Mouse (Mus musculus) thymus, postnatal 25 days (tissue): ENCODE results near the gene Mta2.
"Not testable (repeated sequence)": the region's sequence is repeated elsewhere in the genome, so short reads cannot be mapped to it uniquely, and the experiment has no call there.

Experiments
- DNase-seq: peaks from one replicate; pipeline ENCODE4 v3.0.0; 2022

The Mta2 gene

DNA sequence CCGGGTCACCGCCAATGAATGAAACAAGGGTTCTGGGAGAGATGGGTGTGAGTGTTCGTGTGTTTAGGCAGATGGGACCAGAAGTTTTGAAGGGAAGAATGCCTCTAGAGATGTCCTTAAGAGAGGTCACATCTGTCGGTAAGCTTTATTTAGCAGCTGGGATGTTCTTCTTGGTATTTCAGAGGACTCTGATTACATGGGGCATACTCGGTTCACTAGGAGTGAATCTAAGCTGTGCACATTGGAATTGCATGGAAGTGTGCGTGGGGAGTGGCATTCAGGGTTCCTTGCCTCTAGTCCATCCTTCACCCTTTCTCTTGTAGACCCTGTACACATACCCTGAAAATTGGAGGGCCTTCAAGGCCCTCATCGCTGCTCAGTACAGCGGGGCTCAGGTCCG lies 26.2 kb downstream of the Mta2 start:
- no peak for DNase-seq

DNA sequence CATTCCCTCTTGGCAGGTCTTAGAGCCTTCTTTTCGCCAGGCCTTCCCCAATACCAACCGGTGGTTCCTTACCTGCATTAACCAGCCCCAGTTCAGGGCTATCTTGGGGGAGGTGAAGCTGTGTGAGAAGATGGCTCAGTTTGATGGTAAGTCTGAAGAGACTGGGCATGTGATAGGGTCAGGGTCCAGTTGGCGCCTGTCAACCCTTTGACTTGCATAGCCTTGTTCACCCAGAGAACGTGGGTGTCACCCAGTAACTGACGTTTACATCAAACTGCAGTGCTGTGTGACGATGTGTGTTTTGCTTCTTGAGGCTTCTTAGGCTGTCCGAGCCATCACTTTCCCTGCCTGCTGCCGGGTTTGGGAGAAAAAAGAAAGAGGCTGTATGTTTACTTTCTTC lies 30.8 kb downstream of the Mta2 start:
- not testable (repeated sequence) for DNase-seq

DNA sequence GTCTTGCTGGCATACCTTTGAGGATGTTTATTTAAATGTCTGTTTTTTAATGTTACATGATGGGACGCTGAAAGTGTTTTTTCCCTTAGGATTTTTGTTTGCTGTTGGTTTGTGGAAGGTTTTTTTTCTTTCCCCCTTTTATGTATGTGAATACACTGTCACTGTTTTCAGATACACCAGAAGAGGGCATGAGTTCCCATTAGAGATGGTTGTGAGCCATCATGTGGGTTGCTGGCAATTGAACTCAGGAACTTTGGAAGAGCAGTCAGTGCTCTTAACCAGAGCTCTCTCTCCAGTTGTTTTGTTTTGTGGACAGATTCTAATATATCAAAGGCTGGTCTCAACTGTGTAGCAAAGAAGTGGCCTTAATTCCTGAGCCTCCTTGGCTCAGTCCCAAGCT lies 33.0 kb downstream of the Mta2 start:
- no peak for DNase-seq

DNA sequence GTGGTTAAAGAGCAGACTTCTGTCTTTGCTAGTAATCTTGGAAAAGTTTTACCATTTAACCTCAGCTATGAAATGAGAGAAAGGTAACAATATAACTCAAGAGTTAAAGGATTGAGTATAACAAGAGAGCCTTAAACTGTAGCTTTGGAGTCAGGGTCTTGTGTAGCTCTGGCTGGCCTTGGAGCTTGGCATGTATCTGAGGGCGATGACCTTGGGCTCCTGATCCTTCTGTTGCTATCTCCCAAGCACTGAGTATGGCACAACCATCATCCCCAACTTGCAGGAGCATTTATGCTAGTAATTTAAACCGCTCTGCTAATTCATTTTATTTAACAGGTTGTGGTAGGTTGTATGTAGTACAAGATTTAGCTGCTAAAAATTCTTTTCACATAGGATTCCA lies 33.8 kb downstream of the Mta2 start:
- DNase-seq = no peak

DNA sequence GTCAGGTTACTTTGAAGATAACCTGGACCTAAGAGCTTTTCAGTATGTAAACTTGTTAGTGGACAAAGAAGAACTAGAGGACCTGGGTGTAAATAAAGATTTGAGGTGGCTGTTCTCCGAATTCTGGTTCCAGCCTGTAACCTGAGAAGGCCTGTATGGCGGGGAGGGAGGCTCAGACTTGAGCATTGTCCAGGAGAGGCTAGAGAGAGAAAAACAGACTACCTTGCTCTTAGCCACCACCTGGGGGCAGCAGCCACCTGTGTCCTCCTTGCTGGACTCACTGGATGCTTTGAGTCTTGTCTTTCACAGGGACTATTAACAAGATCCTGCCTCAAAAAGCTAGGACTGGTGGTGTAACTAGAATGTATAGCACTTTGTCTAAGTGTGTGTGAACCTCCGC lies 34.9 kb downstream of the Mta2 start:
- DNase-seq = no peak

DNA sequence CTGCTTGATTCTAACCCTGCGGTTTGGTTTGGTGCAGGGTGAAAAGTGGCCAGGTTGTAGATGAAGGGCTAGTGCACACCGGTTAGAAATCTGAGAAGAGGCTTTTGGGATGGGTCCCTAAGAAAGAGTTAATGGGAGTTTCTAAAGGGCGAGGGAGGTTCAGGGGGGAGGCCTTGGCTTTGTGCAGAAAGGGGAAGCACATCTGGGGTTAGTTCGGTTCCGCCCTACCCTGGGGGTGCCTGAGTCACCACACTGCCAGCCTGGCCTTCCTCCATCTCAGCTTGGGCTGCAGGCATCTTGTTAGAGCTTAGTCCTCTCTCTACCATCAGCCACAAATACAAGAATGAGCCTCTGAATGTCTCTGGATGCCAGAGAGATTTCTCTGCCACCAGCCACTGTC lies 39.1 kb downstream of the Mta2 start:
- no peak for DNase-seq

DNA sequence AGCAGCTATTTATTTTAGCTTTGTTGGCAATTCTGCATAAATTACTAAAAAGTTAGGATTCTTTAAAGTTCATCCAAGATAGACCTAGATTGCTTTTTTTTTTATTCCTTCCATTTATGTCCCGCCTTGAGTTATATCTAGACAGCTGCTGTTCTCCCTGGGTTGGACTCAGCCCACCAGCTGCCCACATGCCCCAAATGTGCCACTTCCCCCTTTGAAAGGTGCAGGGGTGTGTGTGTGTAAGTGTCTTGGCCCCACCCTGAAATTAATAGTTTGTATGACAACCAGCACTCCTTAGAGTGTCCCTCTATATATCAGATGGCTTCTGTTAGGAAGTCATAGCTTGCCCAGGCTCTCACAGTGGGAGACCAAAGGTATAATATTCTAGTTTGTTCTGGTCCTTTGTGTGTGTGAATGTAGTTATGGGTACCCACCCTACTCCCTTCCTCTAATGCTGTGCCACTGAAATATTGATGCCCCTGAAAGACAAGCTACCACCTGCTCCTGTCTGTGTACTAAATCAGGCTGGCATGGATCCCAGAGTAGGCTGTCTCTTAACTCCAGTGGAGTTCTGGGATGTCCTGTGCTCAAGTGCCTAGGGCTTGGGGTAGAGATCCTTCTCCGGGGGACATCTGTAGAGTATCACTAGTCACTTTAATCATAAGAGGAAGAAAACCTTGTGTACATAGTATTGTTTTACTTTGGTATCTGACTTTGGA lies 39.9 kb downstream of the Mta2 start:
- DNase-seq = no peak

DNA sequence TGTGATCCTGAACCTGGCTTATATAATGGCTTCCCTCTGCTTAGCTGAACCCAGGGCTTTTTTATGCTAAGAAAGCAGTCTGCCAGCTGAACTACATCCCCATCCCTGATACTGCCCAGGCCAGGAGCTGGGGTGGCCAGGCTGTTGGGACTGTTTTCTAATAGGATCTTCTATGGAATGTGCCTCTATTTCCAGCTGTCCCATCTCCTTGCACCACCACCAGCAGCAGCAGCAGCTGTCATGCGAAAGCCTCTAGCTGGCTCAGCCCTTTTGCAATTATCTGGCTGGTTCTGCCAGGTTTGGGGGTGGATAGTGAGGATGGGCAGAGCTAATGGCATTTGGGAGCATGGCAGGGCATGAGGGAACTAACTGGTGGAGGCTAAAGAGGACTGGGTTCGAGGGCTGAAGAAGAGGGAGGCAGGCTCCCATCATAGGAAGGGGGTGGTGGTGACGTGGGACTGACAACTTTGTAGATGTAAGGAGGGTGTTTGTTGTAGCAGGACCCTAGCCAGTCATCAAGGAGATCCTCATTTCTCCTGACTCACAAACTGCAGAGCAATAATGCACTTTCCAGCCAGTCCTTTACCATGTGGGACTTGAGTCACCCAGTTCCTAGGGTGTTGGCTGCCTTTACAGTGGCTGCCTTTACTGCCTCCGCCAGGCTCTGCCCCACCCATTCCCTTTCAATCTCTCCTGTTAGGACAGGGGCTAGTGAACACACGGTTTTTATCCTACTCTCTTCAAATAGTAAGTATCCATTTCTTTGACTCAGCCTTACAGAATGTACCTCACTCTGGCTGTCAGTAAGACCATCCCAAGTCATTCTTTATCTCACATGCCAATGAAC lies 40.9 kb downstream of the Mta2 start:
- DNase-seq = no peak

DNA sequence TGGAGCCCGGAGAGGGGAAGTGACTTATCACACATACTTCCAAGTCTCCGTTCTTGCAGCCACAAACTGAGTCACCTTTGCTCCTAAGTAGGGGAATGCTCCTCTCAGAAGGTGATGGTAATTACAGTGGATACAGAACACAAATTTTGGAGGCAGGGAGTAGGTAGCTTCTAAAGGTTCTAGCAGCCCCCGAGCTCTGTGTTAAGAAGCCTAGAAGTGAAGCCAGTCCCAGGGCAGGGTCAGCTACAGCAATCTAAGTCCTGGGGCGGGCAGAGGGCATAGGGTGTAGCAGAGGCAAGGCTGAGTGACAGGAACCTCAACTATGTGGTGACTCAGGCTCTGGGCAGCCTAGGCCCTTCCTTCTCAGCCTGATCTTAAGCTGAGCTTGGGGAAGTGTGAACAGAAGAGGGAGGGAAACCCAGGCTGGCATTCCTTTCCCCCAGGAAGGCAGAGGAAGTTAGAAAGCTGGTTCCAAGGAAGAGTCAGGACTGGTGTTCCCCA lies 41.5 kb downstream of the Mta2 start:
- DNase-seq = no peak

DNA sequence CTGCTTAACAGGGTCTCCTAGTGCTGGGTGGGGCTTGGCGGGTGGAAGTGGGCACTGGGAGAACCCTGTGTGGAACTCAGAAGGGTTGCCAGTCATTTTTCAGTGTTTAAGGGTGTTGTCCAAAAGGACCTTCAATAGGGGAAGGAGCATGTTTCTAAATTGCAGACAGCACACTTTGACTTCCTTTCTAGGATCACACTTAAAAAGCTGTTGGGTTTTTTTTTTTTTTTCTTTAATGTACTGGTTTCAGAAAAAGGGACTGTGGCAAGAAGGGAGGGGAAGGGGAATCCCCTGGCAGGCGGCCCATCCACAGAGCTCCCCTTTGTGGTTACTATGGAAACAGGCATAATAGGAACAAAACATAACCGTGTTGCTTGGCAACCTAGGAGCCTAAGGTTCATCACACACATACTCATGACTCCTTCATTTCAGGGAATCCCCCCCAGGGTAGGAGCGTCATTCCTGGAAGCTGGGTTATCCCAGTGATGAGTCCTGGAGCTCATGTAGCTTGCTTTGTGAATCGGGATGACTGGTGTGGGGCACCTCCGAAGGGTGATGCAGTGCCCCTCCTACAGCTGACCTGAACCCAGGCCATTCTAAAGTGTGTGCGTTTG lies 42.7 kb downstream of the Mta2 start:
- DNase-seq = peak; percentile 54

DNA sequence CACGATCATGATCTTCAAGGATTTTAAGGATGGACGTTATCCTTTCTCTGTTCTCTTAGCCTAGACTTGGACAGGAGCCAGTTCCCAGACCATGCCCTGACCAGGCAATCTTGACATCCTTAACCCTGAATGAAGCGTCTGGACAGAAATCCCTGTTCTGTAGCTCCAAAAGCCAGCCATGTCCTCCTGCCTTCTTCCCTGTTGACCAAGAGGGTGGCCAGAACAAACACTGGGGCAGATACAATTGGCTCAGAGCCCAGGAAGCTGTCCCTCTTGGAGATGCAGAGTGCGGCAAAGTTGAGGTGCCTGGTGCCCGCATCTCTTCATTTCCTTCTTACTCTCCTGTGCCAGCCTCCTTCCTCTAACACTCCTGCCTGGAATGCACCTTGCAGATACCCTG lies 44.2 kb downstream of the Mta2 start:
- DNase-seq = no peak

DNA sequence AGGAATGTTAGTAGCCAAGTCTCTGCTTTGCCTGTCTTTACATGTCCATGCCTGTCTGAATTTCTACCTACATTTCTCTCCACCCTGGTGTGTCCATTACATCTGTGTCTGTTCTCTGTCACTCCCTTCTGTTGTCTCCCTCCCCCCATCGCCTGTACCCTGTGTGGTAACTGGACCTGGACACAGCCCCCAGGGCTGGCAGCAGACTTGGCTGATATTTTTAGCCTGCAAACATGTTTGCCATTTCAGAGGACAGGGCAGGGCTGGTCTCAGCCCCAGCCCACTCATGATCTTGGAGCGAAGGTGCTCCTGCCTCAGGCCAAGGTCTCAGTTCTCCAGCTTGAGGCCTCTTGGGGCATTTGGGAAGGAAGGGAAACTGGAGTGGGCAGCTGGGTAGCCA lies 46.1 kb downstream of the Mta2 start:
- no peak for DNase-seq

DNA sequence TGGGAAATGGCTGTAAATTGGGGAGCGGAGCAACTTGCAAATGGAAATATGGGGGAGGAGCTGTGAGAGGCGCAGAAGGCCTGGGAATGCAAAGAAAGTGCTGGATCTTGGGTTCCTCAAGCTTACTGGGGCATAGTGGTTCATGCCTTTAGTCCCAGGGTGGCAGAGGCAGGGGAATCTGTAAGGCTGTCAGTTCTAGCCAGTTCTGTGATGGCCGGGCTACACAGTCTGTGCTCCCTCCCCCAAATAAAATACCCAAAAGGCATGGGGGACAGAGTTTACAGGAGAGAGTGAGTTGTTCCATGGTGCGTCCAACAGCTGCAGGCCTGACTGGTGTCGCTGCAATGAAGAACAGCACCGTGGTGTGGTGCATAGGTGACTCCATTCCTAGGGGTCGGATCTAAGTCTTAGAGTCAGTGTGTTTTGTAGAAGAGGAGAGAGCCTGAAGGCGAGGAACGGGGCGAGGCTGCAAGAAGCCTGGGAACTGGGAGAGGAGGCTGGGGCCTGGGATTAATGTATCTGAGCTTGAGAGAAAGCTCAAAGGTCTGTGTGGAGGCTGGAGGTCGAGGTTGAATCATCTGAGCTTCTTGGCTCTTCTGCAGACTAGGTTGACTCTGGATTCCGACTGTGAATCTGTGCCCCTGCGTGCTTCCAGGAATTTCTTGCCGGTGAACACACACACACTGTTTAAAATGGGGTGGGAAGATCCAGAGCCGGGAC lies 46.8 kb downstream of the Mta2 start:
- no peak for DNase-seq

DNA sequence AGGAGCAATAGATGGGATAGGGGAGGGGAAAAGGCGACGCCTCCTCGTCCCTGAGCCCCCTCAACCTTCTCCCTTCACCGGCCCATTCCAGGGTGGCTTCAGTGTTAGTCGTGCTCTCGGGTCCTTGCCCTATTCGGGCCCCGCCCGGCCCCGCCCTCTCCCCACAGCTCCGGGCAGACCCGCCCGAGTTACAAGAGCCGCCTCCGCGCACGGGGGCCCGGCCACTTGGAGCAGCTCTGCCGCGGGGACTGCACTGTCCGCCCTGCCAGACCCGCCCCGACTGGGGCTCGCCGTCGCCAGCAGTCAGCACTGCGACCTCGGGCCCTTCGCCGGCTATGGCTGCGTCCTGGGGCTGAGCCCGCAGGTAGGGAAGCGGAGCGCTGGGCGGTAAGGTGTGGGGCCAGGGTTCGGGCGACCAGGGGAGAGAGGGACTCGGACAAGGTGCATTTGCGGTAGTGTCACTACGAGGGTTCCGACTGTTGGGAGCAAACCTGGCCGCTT lies 47.4 kb downstream of the Mta2 start, which contains the start of gene Ahnak:
Gene Ahnak, plus strand, starts transcription at position 219 of the 501 bp plus-strand sequence.
- no peak for DNase-seq

DNA sequence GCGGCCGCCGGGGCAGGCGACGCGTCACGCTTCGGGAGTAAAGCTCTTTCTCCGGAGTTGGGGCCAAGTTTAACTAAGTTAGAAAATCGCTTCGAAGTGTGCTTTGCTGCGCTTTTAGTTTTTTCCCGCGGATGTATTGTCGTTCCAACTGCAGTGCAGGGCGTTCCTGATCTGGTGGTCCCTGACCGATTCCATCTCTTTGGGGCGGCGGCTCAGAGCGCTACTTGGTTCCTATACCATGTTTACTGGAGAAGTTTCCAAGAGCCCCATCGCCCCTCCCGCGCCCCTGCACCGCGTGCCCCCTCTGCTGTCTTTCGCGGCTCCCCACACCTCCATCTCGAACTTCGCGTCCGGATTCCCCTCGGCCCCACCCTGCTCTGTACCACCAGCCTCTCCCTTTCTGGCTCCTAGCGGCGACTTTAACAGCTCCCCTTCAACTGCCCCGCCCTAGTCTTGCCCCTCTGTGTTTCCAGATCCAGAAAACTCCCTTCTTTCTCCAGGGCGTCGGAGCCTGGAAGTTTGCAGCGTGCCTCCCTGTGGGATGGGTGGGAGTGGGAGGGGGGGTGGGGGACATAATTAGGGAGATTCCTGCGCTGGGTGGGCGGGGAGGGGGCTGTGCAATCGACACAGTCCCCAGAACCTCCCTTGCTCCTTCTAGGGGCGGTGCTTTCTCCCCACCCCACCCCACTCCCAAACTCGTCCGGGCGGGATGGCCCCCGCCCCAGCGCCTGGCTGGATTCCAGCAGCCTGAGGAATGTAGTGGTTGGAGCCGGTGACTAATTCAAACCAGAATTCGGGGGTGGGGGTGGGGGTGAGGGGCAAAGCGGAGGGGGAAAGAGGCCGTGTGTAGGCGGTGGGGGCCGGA lies 48.1 kb downstream of the Mta2 start:
- peak; percentile 54 for DNase-seq

DNA sequence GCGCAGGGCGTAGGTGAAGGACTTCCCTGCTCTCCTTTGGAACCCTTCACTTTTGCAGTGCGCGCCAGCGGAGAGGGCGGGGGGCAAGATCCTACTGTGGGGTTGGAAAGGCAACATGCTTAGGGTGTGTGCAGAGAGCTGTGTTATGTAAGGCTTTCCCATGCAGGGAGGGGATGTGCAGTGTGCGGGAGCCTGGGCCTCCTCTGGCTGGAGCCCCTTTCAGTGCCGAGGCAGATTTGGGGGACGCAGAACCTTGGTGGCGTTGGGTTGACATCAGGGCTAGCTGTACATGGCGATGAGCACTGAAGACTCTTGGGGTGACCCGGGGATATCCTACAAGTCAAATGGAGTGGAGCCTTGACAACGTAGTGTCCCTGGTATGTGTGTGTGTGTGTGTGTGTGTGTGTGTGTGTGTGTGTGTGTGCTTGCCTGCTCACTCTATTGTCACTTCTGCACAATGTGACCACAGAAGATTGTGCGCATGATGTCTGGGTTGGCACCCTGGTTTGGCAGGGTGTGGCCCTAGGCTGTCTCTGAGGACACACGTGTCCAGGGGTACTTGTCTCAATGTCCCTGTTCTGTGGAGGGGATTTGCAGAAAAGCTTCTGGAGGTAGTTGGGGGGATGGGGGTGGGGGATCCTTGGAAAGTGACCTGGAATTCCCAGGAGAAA lies 48.9 kb downstream of the Mta2 start:
- DNase-seq = no peak

DNA sequence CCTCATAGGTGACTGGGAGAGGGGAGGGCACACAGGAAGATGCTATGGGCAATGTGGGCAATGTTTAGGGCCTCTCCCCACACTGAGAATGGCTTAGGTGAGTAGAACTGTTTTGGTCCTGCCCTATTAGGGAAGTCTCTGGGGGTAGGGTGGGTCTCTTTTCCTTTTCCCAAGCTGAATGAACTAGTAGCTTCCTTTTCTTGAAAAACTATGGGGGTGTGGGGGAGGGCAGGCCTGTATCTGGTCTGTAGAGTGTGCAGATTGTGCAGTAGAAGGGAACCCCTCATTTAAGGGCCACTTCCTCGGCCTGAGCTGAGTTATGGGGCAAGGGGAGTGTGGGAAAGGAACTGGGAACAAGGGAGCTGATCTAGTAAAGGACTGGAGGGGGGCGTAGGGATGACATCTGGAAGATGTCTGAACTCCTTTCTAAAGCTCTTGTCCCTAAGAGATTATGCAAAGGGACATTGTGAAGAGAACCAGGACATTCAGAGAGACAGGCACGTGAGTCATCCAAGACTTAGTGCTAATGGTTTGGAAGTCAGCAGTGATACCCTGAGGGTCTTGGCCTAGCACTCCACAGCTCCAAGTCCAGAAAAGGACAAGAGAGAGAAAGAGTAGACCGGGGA lies 49.7 kb downstream of the Mta2 start:
- no peak for DNase-seq

DNA sequence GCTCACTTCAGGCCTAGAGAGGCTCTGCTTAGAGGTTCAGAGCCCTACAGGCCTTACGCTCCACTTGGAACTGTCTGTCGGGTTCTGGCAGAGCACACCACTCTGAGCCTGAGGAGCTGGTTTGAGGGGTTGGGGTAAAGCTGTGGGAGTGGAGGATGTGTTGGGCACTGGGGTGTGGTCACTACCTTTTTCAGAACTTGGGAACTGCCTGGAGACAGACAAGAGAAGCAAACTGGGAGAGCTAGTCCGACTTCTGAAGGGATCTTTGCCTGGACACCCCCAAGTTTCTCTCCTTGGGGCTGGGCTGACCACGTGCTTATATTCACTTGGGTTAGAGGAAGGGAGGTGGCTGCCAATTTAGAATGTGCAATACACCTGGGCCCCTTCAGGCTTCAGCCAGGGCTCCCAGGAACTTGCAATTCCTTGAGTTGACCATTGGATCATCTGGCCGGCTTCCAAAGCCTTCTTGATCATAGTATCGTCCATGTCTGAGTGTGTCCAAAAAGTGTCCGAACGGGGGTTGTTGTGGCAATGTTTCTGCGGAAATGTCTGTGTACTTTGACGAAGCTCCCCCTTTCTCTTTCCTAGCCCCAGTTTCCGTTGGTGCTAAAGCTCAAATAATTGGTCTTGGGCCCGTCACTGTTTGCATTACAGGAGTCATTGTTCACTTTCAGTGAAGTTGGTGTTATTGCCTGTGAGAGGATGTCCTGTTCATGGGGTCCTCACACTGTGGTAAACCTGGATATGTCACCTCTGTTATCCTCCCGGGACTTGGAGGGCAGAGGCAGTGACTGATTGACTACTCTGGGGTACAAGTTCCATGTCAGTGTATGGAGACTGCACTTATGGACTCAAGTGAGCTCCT lies 50.4 kb downstream of the Mta2 start:
- no peak for DNase-seq

DNA sequence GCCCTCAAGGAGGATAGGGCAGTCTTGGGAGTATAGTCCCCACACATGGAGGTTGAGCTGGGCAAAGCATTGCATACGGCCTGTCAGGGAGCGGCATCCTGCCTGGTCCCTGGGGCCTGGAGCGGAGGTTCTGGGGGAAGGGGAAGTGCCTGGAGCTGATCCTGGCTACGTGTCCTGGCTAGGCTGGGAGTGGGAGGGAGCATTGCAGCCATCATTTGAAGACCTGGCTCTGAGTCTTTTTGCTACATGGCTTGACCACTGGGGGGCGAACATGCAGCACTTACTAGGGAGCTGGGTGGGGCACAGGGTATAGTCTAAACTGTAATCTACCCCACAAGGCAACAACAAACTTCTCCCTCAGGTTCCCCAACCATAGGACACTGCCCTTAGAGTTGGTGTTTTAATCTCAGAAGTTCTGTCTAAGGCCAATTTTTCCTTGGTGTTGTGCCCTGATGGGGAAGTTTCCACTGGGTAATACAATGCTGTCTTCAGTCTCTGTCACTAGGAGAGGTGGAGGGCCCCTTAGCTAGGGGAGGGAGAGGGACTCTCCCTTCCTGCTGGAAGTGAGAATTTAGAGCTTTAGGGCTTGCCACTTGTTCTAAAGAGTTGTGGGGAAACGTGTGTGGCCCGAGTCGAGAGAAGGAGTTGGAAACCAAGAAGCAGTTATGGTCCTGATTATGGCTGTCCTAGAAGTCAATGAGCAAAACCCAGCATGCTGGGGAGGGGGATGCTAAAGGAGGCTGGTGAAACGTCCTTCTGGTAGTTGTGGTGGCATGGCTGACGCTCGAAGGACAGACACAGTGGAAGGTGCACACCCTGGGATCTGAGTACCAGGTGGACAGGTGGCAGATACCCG lies 51.3 kb downstream of the Mta2 start:
- peak; percentile 88 for DNase-seq
